Mouse (Mus musculus) left cerebral cortex, postnatal 36 days (tissue): ENCODE data around the gene Chrnb2. TPM values are rescaled to one million over a fixed set of nuclear protein-coding genes. Genes with fewer than 3 reads are reported as not detected.
A peak's percentile ranks its signal among the peaks of the same experiment; 100 is the strongest.
"Not testable (repeated sequence)": the region's sequence is repeated elsewhere in the genome, so short reads cannot be mapped to it uniquely, and the experiment has no call there.

ENCODE experiments used
- DNase-seq, 2 experiments: peaks; one replicate each; pipeline ENCODE4 v3.0.0; 2021 to 2022; ENCODE audit warnings: low spot score in 2 of 2, mixed read lengths in 1 of 2
- intact Hi-C: fragments of 180-260 bp; cut with DNase I; formaldehyde crosslinking; loops from one replicate; pipeline ENCODE4 v1.15.1; 2025
- total RNA-seq, 2 experiments: library from RNA; stranded (reverse); gene quantifications; 2 replicates each; pipeline ENCODE4 v1.2.3; 2021

Chrnb2 gene
- 10 to 100 TPM; 27.5 to 29.1 TPM for total RNA-seq

DNA sequence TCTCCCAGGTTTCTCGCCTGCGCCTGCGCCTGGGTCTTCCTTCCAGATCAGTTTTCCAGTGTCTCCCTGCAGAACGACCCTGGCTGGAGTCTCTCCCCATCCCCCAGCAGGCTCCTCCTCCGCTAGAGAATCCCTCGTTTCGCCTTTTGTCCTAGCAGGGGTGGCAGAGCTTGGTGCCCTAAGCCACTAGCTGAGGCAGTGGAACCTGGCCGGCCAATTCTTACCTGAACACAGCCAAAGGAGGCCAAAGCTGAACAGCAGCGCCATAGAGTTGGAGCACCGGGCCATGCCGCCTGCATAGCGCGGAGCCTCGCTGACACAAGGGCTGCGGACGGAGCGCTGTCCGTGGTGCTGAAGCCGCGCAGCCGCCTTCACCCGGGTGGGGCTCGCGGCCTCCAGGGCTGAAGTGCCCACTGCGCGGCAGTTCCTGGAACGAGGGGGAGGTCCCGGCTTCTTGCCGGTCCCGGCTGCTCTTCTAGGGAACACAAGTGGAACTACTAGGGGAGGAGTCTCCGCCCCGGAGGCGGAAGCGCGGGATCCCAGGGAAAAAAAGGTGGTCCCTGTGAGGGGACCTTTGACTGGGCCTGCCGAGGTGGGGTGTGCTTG is at the start of gene Chrnb2:
Chrnb2 (minus strand) TSS at position 514 of the 606 bp plus-strand sequence.
- peak; percentile 50 to 59 for DNase-seq
- intact Hi-C loops: no loop called here

DNA sequence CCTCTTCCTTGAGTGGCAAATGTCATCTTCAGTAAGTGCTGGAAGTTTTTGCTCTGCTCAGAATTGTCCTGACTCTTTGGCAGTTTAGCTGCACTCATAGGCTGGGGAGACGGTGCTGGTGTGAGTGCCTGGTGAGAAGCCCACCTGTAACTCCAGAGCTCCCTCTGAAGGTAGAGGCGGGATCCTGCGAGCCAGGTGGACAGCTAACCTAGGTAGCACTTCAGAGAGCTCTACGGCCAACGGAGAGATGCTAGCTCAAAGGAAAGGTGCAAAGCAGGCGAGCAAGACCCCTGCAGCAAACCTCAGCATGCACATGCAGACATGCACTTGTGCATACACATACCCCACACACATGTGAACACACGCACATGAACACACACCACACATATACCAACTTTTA is 49.6 kb upstream of the Chrnb2 start:
- DNase-seq: no peak
- intact Hi-C loops: no loop called here

DNA sequence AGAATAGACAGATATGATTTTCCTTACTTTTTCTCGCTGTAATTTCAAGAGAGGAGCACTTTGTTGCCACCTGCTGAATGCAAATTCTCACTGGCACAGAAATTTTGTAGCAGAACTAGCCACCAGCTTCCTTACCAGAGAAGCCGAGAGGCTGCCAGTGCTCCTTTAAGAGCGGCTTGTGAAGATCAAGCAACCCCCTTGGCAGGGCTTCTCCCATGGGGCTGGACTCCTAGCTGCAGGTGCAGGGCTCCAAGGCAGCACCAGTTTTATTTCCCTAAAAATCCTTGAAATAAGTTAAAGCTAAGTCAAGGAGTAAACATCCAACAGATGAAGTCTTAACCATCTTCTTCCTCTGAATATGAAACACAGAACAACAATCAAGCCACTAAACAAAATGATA is 47.7 kb upstream of the Chrnb2 start:
- DNase-seq: no peak
- intact Hi-C loops: no loop called here

DNA sequence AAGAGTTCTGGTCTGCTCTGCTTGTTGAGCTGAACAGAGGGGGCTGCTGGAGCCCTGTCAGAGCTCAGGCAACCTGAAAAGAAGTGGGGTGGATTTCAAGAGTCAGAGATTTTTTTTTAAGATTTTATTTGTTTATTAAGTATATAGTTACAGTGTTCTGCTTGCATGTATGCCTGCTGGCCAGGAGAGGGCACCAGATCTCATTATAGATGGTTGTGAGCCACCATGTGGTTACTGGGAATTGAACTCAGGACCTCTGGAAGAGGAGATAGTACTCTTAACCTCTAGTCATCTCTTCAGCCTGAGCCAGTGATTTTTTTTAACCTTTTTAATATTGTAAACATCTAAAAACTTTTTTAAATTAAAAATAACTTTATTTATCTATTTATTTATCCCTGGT is 46.4 kb upstream of the Chrnb2 start:
- no peak for DNase-seq
- intact Hi-C loops: no loop called here

DNA sequence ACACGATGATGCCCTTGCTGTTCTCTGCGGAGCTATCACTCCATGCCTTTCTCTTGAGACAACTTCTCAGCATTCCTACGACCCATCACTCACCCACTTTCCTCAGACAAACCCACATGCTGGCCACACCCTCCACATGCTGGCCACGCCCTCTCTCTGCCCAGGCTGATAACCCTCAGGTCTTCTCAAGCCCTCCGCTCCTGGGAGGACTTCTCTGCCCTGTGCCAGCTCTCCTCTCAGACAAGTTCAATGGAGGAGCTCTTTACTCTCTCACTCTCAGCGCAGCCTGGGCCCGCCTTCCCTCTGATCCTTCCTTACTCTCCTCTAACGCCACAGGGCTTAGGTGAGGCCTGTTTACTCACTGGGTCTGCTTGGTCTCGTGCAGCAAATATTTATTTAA is 44.2 kb upstream of the Chrnb2 start:
- no peak for DNase-seq
- intact Hi-C loops: no loop called here

DNA sequence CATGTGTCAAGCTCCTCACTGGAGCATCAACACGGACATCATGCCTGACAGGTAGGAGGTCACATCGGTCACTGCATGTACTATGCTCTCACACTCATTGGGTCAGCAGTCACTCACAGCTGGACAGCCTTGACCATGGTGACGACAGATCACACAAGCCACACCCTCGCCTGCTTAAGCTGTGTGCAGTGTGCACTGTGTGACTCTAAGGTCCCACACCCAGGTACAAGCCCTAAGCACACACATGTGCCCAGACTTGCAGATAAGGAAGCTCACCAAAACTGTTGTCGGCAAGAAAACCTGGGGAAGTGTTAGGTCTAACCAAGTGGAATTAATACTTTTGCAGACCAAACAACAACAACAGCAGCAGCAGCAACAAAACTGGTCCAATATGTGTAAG is 43.4 kb upstream of the Chrnb2 start:
- no peak for DNase-seq

DNA sequence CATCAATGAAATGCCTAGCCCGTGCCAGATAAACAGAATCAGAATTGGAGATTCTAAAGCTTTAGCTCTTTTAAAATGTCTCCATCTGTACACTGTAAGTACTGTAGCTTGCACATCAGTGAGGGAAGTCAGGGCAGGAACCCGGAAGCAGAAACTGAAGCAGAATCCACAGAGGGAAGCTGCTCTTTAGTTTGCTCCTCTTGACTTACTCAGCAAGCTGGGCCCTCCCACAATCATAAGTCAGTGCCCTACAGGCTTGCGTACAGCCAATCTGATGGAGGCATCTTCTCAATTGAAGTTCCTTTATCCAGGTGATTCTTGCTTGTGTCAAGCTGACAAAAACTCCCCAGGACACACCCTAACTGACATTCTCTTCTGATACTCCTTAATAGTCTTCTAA is 42.7 kb upstream of the Chrnb2 start:
- intact Hi-C loops: no loop called here
- DNase-seq: no peak

More for the DNA sequence above, 43.4 kb upstream of the Chrnb2 start:
- intact Hi-C loops: no loop called here

DNA sequence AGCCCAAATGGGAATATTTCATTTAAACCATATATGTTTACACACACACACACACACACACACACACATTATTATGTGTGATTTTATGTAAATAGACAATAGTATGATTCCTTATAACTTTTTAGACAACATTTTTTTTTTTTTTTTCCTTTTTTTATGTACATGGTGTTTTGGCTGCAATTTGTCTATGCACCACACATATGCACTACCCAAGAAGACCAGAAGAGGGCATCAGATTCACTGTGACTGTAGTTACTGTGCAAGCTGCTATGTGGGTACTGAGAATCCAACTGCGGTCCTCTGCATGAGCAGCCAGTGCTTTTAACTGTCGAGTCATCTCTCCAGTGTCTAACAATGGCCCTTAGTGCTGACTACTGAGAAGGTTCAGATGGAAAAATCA is 42.3 kb upstream of the Chrnb2 start:
- no peak for DNase-seq
- intact Hi-C loops: no loop called here

DNA sequence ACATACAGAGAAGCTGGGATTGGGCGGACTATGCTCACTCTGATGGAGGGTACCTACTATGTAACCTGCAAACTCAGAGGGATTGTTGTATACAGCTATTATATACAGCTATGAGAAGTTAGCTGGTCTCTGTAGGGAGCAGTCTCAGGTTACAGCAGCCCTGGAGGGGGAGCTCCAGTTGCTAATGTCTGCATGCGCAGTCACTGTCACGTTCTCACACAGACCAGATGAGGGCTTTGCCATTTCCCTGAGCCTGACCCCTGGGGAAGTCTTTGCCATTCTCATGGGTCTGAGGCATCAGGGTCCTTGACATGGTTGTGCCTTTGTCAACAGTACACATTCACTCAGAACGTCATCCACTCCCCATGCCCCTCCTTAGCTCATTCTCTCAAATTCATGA is 40.7 kb upstream of the Chrnb2 start:
- no peak for DNase-seq
- intact Hi-C loops: no loop called here

DNA sequence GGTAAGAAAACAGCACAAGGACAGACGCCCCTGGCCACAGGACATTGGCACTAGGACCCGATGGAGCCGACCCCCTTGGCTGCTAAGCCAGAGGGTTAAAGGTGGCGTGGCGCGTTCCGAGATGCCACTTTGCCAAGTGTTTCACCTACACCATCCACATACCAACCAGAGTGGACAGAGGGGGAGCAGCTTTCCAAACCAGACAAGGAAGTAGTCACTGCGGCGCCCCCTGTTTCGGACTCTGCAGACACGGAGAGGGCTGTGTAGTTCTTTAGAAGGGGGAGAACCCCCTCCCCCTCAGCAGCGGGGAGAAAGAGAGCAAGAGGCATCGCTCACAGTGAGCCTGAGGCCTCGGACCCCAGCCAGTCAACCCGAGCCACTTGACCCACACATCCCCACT is 38.4 kb upstream of the Chrnb2 start:
- DNase-seq: no peak
- intact Hi-C loops: no loop called here

DNA sequence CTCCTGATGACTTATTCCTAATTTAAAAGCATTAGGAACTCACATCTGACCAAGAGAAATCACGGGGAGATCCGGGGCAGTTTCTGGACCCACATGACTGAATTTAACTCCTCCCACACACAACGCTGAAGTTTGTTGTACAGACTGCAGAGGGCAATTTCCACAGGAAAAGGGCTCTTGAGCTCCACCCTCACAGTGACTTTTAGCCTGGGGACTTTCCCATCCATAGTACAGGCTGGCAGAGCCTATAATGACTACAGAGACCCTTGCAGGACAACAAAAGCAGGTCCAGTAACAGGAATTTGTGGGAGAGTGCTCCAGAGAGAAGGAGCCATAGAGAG is 37.0 kb upstream of the Chrnb2 start:
- no peak for DNase-seq
- intact Hi-C loops: no loop called here

DNA sequence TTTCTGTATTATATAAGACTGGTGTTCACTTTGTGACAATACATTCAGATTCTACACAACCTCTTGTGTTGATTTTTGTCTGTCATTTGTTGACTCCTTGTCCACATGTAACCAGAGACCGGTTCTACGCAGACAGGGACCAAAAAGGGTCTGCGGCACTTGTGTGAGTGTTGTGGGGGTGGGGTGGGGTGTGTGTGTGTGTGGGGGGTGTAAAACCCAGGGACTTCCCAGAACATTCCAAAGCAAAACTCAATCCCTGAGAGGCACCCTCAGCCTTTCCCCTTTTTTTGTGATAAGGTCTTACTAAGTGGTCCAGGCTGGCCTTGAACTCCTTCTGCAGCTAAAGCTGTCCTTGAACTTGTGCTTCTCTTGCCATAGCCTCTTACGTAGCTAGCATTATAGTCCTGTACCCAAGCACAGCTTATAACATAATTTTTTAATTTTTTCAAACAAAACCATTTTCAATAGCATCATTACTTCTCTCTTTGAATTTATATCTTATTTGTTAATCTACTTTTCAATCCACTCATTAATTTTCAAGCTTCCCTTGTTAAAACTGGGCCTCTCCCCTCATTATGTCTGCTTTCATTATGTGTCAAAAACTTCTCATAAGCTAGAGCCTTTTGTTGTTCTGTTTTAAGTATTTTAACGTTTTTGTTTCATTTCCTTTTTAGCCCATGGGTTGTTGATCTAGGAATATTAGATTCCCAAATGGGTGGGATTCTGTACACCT is 36.5 kb upstream of the Chrnb2 start:
- intact Hi-C loops: no loop called here
- no peak for DNase-seq

DNA sequence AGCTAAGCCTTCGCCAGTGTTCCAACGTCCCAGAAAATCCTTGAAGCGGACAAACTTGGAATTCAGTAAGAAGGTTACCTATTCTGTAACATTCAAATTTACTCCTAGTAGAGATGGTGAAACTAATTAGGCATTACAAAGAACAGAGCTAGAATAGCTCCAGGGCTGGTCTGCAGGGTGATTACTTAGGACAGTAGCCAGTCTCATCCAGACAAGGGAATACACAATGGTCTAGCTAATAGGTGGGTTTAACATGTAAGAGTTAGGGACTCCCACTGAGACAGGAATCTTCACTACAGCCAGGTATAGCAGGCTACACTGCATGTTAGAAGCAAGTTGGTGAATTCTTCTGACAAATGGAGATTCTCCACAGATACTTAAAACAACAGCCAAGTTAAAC is 35.6 kb upstream of the Chrnb2 start:
- intact Hi-C loops, DNase-seq: not testable (repeated sequence)

DNA sequence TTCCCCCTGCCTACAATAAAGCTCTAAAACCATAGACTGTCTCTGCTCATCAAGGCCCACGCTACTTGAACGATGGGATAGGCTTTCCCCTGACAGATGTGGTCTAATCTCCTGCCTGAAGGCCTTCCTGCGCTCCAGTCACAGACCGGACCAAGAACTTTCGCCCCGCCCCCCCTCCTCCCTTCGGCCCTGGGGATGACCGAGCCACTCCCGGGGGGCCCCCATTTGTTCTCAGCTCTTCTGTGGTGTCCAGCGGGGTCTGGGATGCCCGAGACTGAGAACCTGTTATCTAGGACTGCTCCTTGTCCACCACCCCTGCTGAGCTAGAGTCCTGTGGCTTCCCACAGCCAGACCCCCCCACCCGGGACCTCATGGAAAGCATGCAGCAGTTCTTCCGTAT is 35.0 kb upstream of the Chrnb2 start:
- no peak for DNase-seq
- intact Hi-C loops: no loop called here

DNA sequence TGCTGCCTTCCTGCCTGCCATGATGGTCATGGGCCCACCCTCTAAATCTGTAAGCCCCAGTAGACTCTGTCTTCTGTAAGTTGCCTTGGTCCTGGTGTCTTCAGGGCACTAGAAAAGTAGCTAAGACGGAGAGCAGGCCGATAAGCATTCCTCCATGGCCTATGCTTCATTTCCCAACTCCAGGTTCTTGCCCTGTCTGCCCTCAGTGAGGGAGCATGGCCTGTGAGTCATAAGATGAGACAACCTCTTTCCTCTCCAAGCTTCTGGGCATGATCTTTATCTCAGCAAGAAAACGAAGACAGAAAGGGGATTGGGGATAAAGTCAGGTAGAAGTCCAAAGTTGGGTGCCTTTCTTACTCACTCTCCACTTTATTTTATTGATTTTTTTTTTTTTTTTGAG is 34.1 kb upstream of the Chrnb2 start:
- DNase-seq: no peak
- intact Hi-C loops: no loop called here

DNA sequence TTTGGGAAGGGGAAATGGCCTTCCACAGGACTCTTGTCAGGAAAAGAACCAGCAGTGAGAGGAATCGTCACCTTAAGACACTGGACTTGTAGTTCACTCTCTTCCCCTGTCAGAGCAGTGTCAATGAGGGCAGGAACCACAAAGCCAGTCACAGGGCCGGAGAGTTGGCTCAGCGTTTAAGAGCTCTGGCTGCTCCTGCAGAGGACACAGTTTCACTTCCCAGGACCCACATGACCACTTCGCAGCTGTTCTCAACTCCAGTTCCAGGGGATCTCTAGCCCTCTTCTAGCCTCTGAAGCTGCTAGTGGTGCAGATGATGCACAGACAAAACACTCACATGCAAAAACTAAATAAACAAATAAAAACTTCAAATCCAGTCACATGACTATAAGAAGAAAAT is 31.9 kb upstream of the Chrnb2 start:
- intact Hi-C loops: no loop called here
- DNase-seq: no peak

DNA sequence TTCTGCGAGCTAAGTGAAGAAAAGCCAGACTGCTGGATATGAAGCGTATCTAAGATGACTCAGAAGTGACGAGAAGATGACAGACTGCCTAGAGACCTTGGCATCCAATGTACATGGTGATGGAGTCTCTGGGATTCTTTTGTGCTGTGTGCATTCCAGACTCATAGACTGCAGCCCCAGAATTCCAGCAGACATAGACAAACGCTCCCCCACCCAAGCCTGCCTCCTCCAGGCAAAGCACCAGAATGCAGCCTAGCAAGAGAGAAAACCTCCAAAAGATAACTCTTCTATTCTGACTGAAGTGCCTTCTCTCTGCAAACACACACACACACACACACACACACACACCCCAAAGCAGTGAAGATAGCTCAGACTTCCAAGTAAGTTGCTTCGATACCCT is 31.3 kb upstream of the Chrnb2 start:
- DNase-seq: no peak
- intact Hi-C loops: no loop called here

DNA sequence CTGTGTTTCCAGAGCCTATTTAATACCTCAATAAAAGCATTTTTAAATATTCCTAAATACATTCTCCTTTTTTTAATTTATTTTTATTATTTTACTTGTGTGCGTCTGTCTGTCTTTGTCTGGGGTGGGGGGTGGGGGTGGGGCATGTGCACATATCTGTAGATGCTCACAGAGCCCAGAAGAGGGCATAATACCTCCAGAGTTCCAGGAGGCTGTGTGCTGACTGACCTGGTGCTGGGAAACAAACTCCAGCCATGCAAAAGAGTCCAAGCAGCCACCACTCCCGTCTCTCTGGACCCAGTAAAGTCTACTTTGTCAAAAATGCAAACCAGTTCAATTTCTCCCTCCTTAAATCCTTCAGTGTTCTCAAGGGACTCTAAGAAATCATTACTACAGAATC is 30.2 kb upstream of the Chrnb2 start:
- DNase-seq: no peak
- intact Hi-C loops: no loop called here

DNA sequence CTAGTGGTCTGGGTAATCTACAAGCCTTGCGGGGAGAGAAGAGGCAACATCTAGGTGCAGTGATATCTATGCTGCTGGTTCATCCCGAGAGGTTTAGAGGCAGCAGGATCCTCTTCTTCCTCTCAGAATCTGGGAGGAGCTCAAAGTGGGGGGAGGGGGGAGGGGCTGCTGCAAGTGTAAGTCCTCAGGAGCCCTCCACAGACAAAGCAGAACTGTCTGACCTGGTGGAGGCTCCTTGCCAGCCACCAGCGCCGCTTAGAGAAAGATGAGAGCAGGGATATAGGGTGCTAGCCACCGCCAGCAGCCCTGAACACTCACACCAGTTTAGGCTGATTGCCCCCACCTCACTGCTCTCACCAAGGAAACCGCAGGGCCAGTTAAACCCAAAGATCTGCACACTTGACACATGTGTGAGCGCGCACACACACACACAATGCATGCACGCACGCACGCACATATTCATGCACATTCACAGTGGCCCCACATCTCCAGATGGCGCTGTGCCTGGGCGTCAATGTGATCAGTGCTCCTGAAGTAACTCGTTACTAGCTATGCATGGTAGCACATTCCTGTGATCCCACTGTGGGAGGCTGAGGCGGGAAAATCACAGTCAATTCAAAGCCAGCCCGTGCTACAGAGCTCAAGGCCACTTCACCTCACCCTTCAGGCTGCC is 24.4 kb upstream of the Chrnb2 start:
- no peak for DNase-seq
- intact Hi-C loops: no loop called here

DNA sequence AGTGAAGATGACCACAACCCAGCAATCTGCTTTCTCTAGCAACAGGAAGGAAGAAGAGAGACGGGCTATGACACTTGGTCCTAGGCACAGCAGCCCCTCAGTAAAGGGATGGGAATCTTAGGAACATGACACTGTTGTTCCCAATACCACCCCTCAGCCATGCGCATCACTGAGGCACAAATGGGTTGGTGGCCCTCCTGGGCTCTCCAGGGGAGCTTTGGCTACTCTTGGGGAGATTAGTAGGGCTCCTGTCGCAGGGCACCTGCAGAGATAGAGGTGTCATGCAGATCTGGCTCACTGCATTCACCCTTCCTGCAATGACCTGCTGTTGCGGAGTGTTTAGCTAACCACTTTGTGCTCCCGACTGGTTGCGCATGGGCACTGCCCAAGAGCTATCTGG is 21.8 kb upstream of the Chrnb2 start:
- intact Hi-C loops: no loop called here
- no peak for DNase-seq
